Mouse (Mus musculus) hindbrain, postnatal 0 days (tissue): Measurements from ENCODE around the gene Ltbp4. TPM values are rescaled to one million over a fixed set of nuclear protein-coding genes. Genes with fewer than 3 reads are reported as not detected.

Experiments used
- ATAC-seq: fragments of 200-750 bp; cut with Nextera tagmentation; 2 replicates; pipeline ENCODE4 v1.8.0; 2017; ENCODE audit warnings: mild to moderate bottlenecking, moderate TSS enrichment, moderate library complexity
- DNase-seq: peaks from one replicate; pipeline ENCODE4 v3.0.0-alpha.2; 2015; ENCODE audit warnings: low spot score
- H3K27ac ChIP-seq: fragments of 300-500 bp; sonication (generic); 2 replicates; pipeline ENCODE4 v1.5.1; 2014; ENCODE audit warnings: mild to moderate bottlenecking
- H3K27me3 ChIP-seq: fragments of 300-500 bp; sonication (generic); 2 replicates; pipeline ENCODE4 v1.6.1; 2014; ENCODE audit warnings: low read length, mixed read lengths; ENCODE audit not compliant: insufficient read depth
- H3K36me3 ChIP-seq: fragments of 300-500 bp; sonication (generic); 2 replicates; pipeline ENCODE4 v1.6.1; 2014; ENCODE audit warnings: low read length, mixed read lengths; ENCODE audit not compliant: insufficient read depth
- H3K4me1 ChIP-seq: fragments of 300-500 bp; sonication (generic); 2 replicates; pipeline ENCODE4 v1.6.1; 2014; ENCODE audit warnings: antibody characterized with exemption, low read length, mixed read lengths; ENCODE audit not compliant: insufficient read depth
- H3K4me2 ChIP-seq: fragments of 300-500 bp; sonication (generic); 2 replicates; pipeline ENCODE4 v1.6.1; 2014; ENCODE audit warnings: low read depth, mild to moderate bottlenecking, low read length, moderate library complexity, mixed read lengths
- H3K4me3 ChIP-seq: fragments of 300-500 bp; sonication (generic); 2 replicates; pipeline ENCODE4 v1.5.1; 2014; ENCODE audit warnings: low read length
- H3K9ac ChIP-seq: fragments of 300-500 bp; sonication (generic); replicated peaks from 2 replicates; pipeline ENCODE4 v1.6.1; 2014; ENCODE audit warnings: mild to moderate bottlenecking, low read length, moderate library complexity, mixed read lengths
- H3K9me3 ChIP-seq: fragments of 300-500 bp; sonication (generic); 2 replicates; pipeline ENCODE4 v1.6.1; 2016; ENCODE audit warnings: low read length, mixed read lengths
- CTCF ChIP-seq: IDR thresholded peaks from 2 replicates; pipeline ENCODE4 v1.5.1; 2016; ENCODE audit warnings: antibody characterized with exemption, control low read depth, low read depth
- WGBS: fragments of 180-500 bp; shearing (Covaris S2); extraction: QIAGEN DNeasy Blood & Tissue Kit; methylation state at CpG from one replicate; pipeline ENCODE4 v1.1.7; 2014; 5-methylcytosine and 5-hydroxymethylcytosine counted together
- polyA plus RNA-seq: library from polyadenylated mRNA; unstranded; fragments of >200 nt; fragmentation: Nextera tagmentation; extraction: Ambion mirVana; gene quantifications from 2 replicates; pipeline ENCODE4 v1.2.1, GENCODE M21; 2015
- total RNA-seq: library from RNA; depleted of rRNA; stranded (reverse); fragments of >200 nt; gene quantifications from 2 replicates; pipeline ENCODE4 v1.2.3, GENCODE M21; 2014; rRNA removed

The Ltbp4 gene
- total and polyA plus RNA-seq, 2 experiments from 2014 or later, result 10.6 to 34.8 TPM

- H3K4me3 ChIP-seq, result peak within 1 kb of the TSS; percentile 95
- TF ChIP-seq CTCF, result 0 out of 2 replicates have a peak, but pooled peaks have one; percentile 3
- H3K4me2 ChIP-seq, result peak within 1 kb of the TSS; percentile 90
- no peaks in the 10 kb centered on the region for H3K9me3 ChIP-seq
- H3K9ac ChIP-seq, result peak within 1 kb of the TSS; percentile 98
- peak; percentile 69 for ATAC-seq
- DNase-seq, result peak; percentile 96
- WGBS, result under 1% methylated on average over 41 of the region's 47 CpGs
- peaks cover 14% of the 10 kb centered on the region; the same call in 1 of the 2 replicates for H3K36me3 ChIP-seq
- peaks cover 11% of the 10 kb centered on the region; the same call in 1 of the 2 replicates for H3K4me1 ChIP-seq
- H3K27ac ChIP-seq, result peak within 1 kb of the TSS; percentile 97
- H3K27me3 ChIP-seq, result no peaks in the 10 kb centered on the region
Observed at GRCm38 (mm10) chr7:27258205-27258899, 79.1 kb downstream of the Ltbp4 start, which contains the start of gene Numbl. TSS of gene Numbl (plus strand) at chr7:27258433.

GRCm38 (mm10) chr7:27257852-27258204 lies 79.7 kb downstream of the Ltbp4 start:
- Histone ChIP-seq H3K4me3 (peak overlapping the region; percentile 95), H3K4me2 (peak overlapping the region; percentile 90), H3K27me3 (no peaks in the 10 kb centered on the region), H3K9ac (peak overlapping the region; percentile 31; the same call in 1 of the 2 replicates), H3K36me3 (peaks cover 9% of the 10 kb centered on the region; the same call in 1 of the 2 replicates), H3K9me3 (no peaks in the 10 kb centered on the region), H3K27ac (peak overlapping the region; percentile 97), H3K4me1 (peaks cover 11% of the 10 kb centered on the region; the same call in 1 of the 2 replicates)
- DNase-seq (peak; percentile 62), ATAC-seq (peak; percentile 33)
- WGBS, result 0% methylated on average over 5 of the region's 6 CpGs
- no peak for TF ChIP-seq CTCF

GRCm38 (mm10) chr7:27257046-27257851 lies 80.2 kb downstream of the Ltbp4 start:
- H3K4me2 ChIP-seq, result peak overlapping the region; percentile 90
- H3K9me3 ChIP-seq, result no peaks in the 10 kb centered on the region
- 9% methylated on average over 27 of the region's 27 CpGs for WGBS
- peak; percentile 87 for DNase-seq
- TF ChIP-seq CTCF, result 0 out of 2 replicates have a peak, but pooled peaks have one; percentile 26
- H3K4me1 ChIP-seq, result peaks cover 11% of the 10 kb centered on the region; the same call in 1 of the 2 replicates
- no peaks in the 10 kb centered on the region for H3K27me3 ChIP-seq
- peak overlapping the region; percentile 95 for H3K4me3 ChIP-seq
- peak overlapping the region; percentile 97 for H3K27ac ChIP-seq
- peak; percentile 30 for ATAC-seq
- peak overlapping the region; percentile 31; the same call in 1 of the 2 replicates for H3K9ac ChIP-seq
- H3K36me3 ChIP-seq, result peaks cover 3% of the 10 kb centered on the region; the same call in 1 of the 2 replicates

GRCm38 (mm10) chr7:27255721-27256120 lies 81.8 kb downstream of the Ltbp4 start:
- ATAC-seq, result no peak
- peaks cover 7% of the 10 kb centered on the region; the same call in 1 of the 2 replicates for H3K4me1 ChIP-seq
- no peak overlapping the region for H3K4me3 ChIP-seq
- H3K4me2 ChIP-seq, result no peak overlapping the region
- H3K27ac ChIP-seq, result peak overlapping the region; percentile 97; the same call in 1 of the 2 replicates
- no peak overlapping the region for H3K9ac ChIP-seq
- H3K36me3 ChIP-seq, result no peaks in the 10 kb centered on the region
- no peak for DNase-seq
- H3K9me3 ChIP-seq, result no peaks in the 10 kb centered on the region
- 74% methylated on average over 3 of the region's 3 CpGs for WGBS
- peak; percentile 56 for TF ChIP-seq CTCF
- no peaks in the 10 kb centered on the region for H3K27me3 ChIP-seq

Other genes with a start within 250 kb of the Ltbp4 start
- 1.3 TPM in 1 of 2 replicates, not detected in the other for gene Cyp2f2, start 217.8 kb downstream of the Ltbp4 start, total RNA-seq
- 0.36 and 0.43 TPM in 2 replicates for gene Cyp2f2, start 217.8 kb downstream of the Ltbp4 start, polyA plus RNA-seq
- gene Cyp2t4, start 184.0 kb downstream of the Ltbp4 start, total RNA-seq, result not detected in 2 replicates
- 0.09 and 0.32 TPM in 2 replicates for gene Cyp2t4, start 184.0 kb downstream of the Ltbp4 start, polyA plus RNA-seq
- gene Egln2, start 170.9 kb downstream of the Ltbp4 start, total RNA-seq, result 116 and 117 TPM in 2 replicates
- gene Egln2, start 170.9 kb downstream of the Ltbp4 start, polyA plus RNA-seq, result 75.4 and 78.6 TPM in 2 replicates
- gene Rab4b, start 158.8 kb downstream of the Ltbp4 start, total RNA-seq, result 66.7 and 76.9 TPM in 2 replicates
- gene Rab4b, start 158.8 kb downstream of the Ltbp4 start, polyA plus RNA-seq, result 125 and 128 TPM in 2 replicates
- gene Gm21983, start 156.6 kb downstream of the Ltbp4 start, total RNA-seq, result not detected in 2 replicates
- gene Gm21983, start 156.6 kb downstream of the Ltbp4 start, polyA plus RNA-seq, result 0.43 and 0.44 TPM in 2 replicates
- 17.8 and 34.2 TPM in 2 replicates for gene Mia, start 156.5 kb downstream of the Ltbp4 start, total RNA-seq
- gene Mia, start 156.5 kb downstream of the Ltbp4 start, polyA plus RNA-seq, result 63.6 and 70.1 TPM in 2 replicates
- gene BC024978, start 141.9 kb downstream of the Ltbp4 start, total RNA-seq, result 5.5 and 6.1 TPM in 2 replicates
- 2.1 and 2.5 TPM in 2 replicates for gene BC024978, start 141.9 kb downstream of the Ltbp4 start, polyA plus RNA-seq
- 128 and 131 TPM in 2 replicates for gene Snrpa, start 141.4 kb downstream of the Ltbp4 start, total RNA-seq
- gene Snrpa, start 141.4 kb downstream of the Ltbp4 start, polyA plus RNA-seq, result 142 and 147 TPM in 2 replicates
- 14.3 and 18.8 TPM in 2 replicates for gene Itpkc, start 109.0 kb downstream of the Ltbp4 start, total RNA-seq
- 3.3 and 4.0 TPM in 2 replicates for gene Itpkc, start 109.0 kb downstream of the Ltbp4 start, polyA plus RNA-seq
- 26.5 and 27.6 TPM in 2 replicates for gene Coq8b, start 104.7 kb downstream of the Ltbp4 start, total RNA-seq
- 16.7 and 20.4 TPM in 2 replicates for gene Coq8b, start 104.7 kb downstream of the Ltbp4 start, polyA plus RNA-seq
- 140 and 161 TPM in 2 replicates for gene Numbl, start 79.3 kb downstream of the Ltbp4 start, total RNA-seq
- 55.9 and 59.5 TPM in 2 replicates for gene Numbl, start 79.3 kb downstream of the Ltbp4 start, polyA plus RNA-seq
- 27.0 and 31.2 TPM in 2 replicates for gene Shkbp1, start 18.3 kb upstream of the Ltbp4 start, total RNA-seq
- 20.0 and 20.2 TPM in 2 replicates for gene Shkbp1, start 18.3 kb upstream of the Ltbp4 start, polyA plus RNA-seq
- not detected in 2 replicates for gene Gm20479, start 19.7 kb upstream of the Ltbp4 start, total RNA-seq
- not detected in 2 replicates for gene Gm20479, start 19.7 kb upstream of the Ltbp4 start, polyA plus RNA-seq
- 24.1 and 24.8 TPM in 2 replicates for gene Sptbn4, start 110.0 kb upstream of the Ltbp4 start, total RNA-seq
- gene Sptbn4, start 110.0 kb upstream of the Ltbp4 start, polyA plus RNA-seq, result 2.8 and 3.4 TPM in 2 replicates
- 19.7 and 23.9 TPM in 2 replicates for gene Blvrb, start 110.3 kb upstream of the Ltbp4 start, total RNA-seq
- gene Blvrb, start 110.3 kb upstream of the Ltbp4 start, polyA plus RNA-seq, result 23.0 and 23.4 TPM in 2 replicates
- 5.0 and 6.3 TPM in 2 replicates for gene Sertad3, start 136.1 kb upstream of the Ltbp4 start, total RNA-seq
- gene Sertad3, start 136.1 kb upstream of the Ltbp4 start, polyA plus RNA-seq, result 7.9 and 8.4 TPM in 2 replicates
- 7.2 and 9.4 TPM in 2 replicates for gene Sertad1, start 149.2 kb upstream of the Ltbp4 start, total RNA-seq
- gene Sertad1, start 149.2 kb upstream of the Ltbp4 start, polyA plus RNA-seq, result 7.7 and 8.8 TPM in 2 replicates
- gene Prx, start 161.6 kb upstream of the Ltbp4 start, total RNA-seq, result 1.8 and 2.1 TPM in 2 replicates
- 2.1 and 2.5 TPM in 2 replicates for gene Prx, start 161.6 kb upstream of the Ltbp4 start, polyA plus RNA-seq
- 0.73 and 1.8 TPM in 2 replicates for gene Hipk4, start 185.6 kb upstream of the Ltbp4 start, total RNA-seq
- gene Hipk4, start 185.6 kb upstream of the Ltbp4 start, polyA plus RNA-seq, result 1.6 and 1.9 TPM in 2 replicates
- 307 and 308 TPM in 2 replicates for gene Pld3, start 215.5 kb upstream of the Ltbp4 start, total RNA-seq
- 268 and 287 TPM in 2 replicates for gene Pld3, start 215.5 kb upstream of the Ltbp4 start, polyA plus RNA-seq
- gene 2310022A10Rik, start 215.5 kb upstream of the Ltbp4 start, total RNA-seq, result 8.1 and 8.2 TPM in 2 replicates
- 25.7 and 26.1 TPM in 2 replicates for gene 2310022A10Rik, start 215.5 kb upstream of the Ltbp4 start, polyA plus RNA-seq